Mouse (Mus musculus) liver, embryonic 14.5 days (tissue): ENCODE data around the gene Gpatch4. TPM values are rescaled to one million over a fixed set of nuclear protein-coding genes. Genes with fewer than 3 reads are reported as not detected.
A peak's percentile ranks its signal among the peaks of the same experiment; 100 is the strongest.

Source experiments
- ATAC-seq: fragments of 200-750 bp; cut with Nextera tagmentation; 2 replicates; pipeline ENCODE4 v1.8.0; 2017; ENCODE audit warnings: moderate number of reproducible peaks, mild to moderate bottlenecking, moderate library complexity; ENCODE audit not compliant: insufficient read depth
- DNase-seq, 3 experiments: peaks; one replicate each; pipeline ENCODE4 v3.0.0-alpha.2; 2012 to 2013; ENCODE audit warnings: low read depth in 3 of 3, low spot score in 3 of 3
- H3K27ac ChIP-seq: fragments of 300-500 bp; sonication (generic); 2 replicates; pipeline ENCODE4 v1.5.1; 2014; ENCODE audit warnings: moderate library complexity, mild to moderate bottlenecking, control low read depth, inconsistent platforms
- H3K27me3 ChIP-seq: fragments of 300-500 bp; sonication (generic); 2 replicates; pipeline ENCODE4 v1.6.1; 2014; ENCODE audit warnings: mild to moderate bottlenecking, low read length, moderate library complexity; ENCODE audit not compliant: control insufficient read depth, insufficient read depth
- H3K36me3 ChIP-seq: fragments of 300-500 bp; sonication (generic); replicated peaks from 2 replicates; pipeline ENCODE4 v1.6.1; 2014; ENCODE audit warnings: low read depth; ENCODE audit not compliant: control insufficient read depth, insufficient read depth
- H3K4me1 ChIP-seq, 2 experiments: fragments of 200-500 bp in 1 of 2; fragments of 300-500 bp in 1 of 2; sonication (generic) in 1 of 2; replicated peaks; 2 replicates each; pipeline ENCODE4 v1.6.1; 2012 to 2014; ENCODE audit warnings: antibody characterized with exemption in 1 of 2, inconsistent platforms in 1 of 2, low read length in 1 of 2; ENCODE audit not compliant: control insufficient read depth in 2 of 2, insufficient read depth in 2 of 2
- H3K4me2 ChIP-seq: fragments of 300-500 bp; sonication (generic); 2 replicates; pipeline ENCODE4 v1.6.1; 2014; ENCODE audit warnings: low read depth, mild to moderate bottlenecking, control low read depth, moderate library complexity
- H3K4me3 ChIP-seq, 2 experiments: fragments of 200-500 bp in 1 of 2; fragments of 300-500 bp in 1 of 2; sonication (generic) in 1 of 2; 2 replicates each; pipeline ENCODE4 v1.5.1; 2012 to 2014; ENCODE audit warnings: low read depth in 2 of 2, low read length in 2 of 2, mild to moderate bottlenecking in 2 of 2, control low read depth in 1 of 2, inconsistent platforms in 1 of 2, moderate library complexity in 1 of 2; ENCODE audit not compliant: insufficient read depth in 1 of 2
- H3K9ac ChIP-seq: fragments of 300-500 bp; sonication (generic); replicated peaks from 2 replicates; pipeline ENCODE4 v1.6.1; 2014; ENCODE audit warnings: mild to moderate bottlenecking, control low read depth, moderate library complexity
- H3K9me3 ChIP-seq: fragments of 300-500 bp; sonication (generic); 2 replicates; pipeline ENCODE4 v1.6.1; 2016; ENCODE audit warnings: low read length, mixed read lengths; ENCODE audit not compliant: control insufficient read depth
- CTCF ChIP-seq: IDR thresholded peaks from 2 replicates; pipeline ENCODE4 v1.5.1; 2016; ENCODE audit warnings: antibody characterized with exemption, low read depth, control low read depth
- EP300 ChIP-seq: IDR thresholded peaks from 2 replicates; pipeline ENCODE4 v1.6.1; 2016; ENCODE audit warnings: antibody characterized with exemption, low read depth
- WGBS: fragments of 180-500 bp; shearing (Covaris S2); extraction: QIAGEN DNeasy Blood & Tissue Kit; methylation state at CpG from one replicate; pipeline ENCODE4 v1.1.7; 2014; ENCODE audit not compliant: insufficient replicate concordance; 5-methylcytosine and 5-hydroxymethylcytosine counted together
- polyA plus RNA-seq, 2 experiments: library from polyadenylated mRNA; depleted of rRNA in 1 of 2; stranded (reverse) in 1 of 2; unstranded in 1 of 2; fragments of >200 nt; fragmentation: Nextera tagmentation in 1 of 2; extraction: Ambion mirVana in 1 of 2; gene quantifications; 2 replicates each; pipeline versions ENCODE4 v1.2.1 to v1.2.3; 2012 to 2014

Gpatch4 gene
- polyA plus RNA-seq, 2 experiments: 11.5 to 19.0 TPM

- ATAC-seq: no peak
- DNase-seq: no peak
- Histone ChIP-seq H3K4me1 (peaks cover 5 to 9% of the 10 kb centered on the region in 2 experiments; a peak in 3 of 4 replicates), H3K9me3 (no peaks in the 10 kb centered on the region), H3K4me2 (no peak overlapping the region), H3K4me3 (no peak overlapping the region), H3K27me3 (no peaks in the 10 kb centered on the region), H3K9ac (no peak overlapping the region), H3K27ac (no peak overlapping the region), H3K36me3 (no peaks in the 10 kb centered on the region; the same call in 1 of the 2 replicates)
- 73% methylated on average over 3 of the region's 9 CpGs for WGBS
- TF ChIP-seq EP300 (no peak), CTCF (no peak)
Observed at GRCm38 (mm10) chr3:88085459-88085858, 42.6 kb downstream of the Gpatch4 start.

GRCm38 (mm10) chr3:88087688-88088087, 44.8 kb downstream of the Gpatch4 start:
- no peak overlapping the region for H3K27ac ChIP-seq
- no peaks in the 10 kb centered on the region for H3K9me3 ChIP-seq
- DNase-seq (no peak), ATAC-seq (no peak)
- no peak overlapping the region for H3K9ac ChIP-seq
- WGBS: 66% methylated on average over 1 of the region's 1 CpGs
- H3K36me3 ChIP-seq: peaks cover 8% of the 10 kb centered on the region
- no peaks in the 10 kb centered on the region for H3K27me3 ChIP-seq
- no peak overlapping the region for H3K4me3 ChIP-seq
- H3K4me2 ChIP-seq: no peak overlapping the region
- TF ChIP-seq EP300: no peak
- TF ChIP-seq CTCF: peak; percentile 84
- H3K4me1 ChIP-seq: peaks cover 2 to 5% of the 10 kb centered on the region in 2 experiments; a peak in 3 of 4 replicates

- Histone ChIP-seq H3K27ac (no peak overlapping the region), H3K4me3 (no peak overlapping the region), H3K9me3 (no peaks in the 10 kb centered on the region), H3K4me2 (no peak overlapping the region), H3K4me1 (no peaks in the 10 kb centered on the region), H3K9ac (no peak overlapping the region), H3K36me3 (peaks cover 8% of the 10 kb centered on the region), H3K27me3 (no peaks in the 10 kb centered on the region)
- TF ChIP-seq EP300 (no peak), CTCF (no peak)
- no peak for ATAC-seq
- WGBS: 87% methylated on average over 7 of the region's 7 CpGs
- no peak for DNase-seq
Observed at GRCm38 (mm10) chr3:88090106-88090505, 47.2 kb downstream of the Gpatch4 start.

- Histone ChIP-seq H3K27me3 (no peaks in the 10 kb centered on the region), H3K4me1 (no peaks in the 10 kb centered on the region), H3K9me3 (no peaks in the 10 kb centered on the region), H3K36me3 (peaks cover 8% of the 10 kb centered on the region), H3K4me3 (no peak overlapping the region), H3K27ac (no peak overlapping the region), H3K9ac (no peak overlapping the region), H3K4me2 (no peak overlapping the region)
- no peak for TF ChIP-seq EP300
- no peak for TF ChIP-seq CTCF
- 85% methylated on average over 6 of the region's 6 CpGs for WGBS
- DNase-seq: no peak
- no peak for ATAC-seq
Observed at GRCm38 (mm10) chr3:88090616-88091015, 47.7 kb downstream of the Gpatch4 start.

GRCm38 (mm10) chr3:88094126-88094525, 51.2 kb downstream of the Gpatch4 start:
- Histone ChIP-seq H3K4me2 (no peak overlapping the region), H3K9me3 (no peaks in the 10 kb centered on the region), H3K27me3 (no peaks in the 10 kb centered on the region), H3K9ac (no peak overlapping the region), H3K36me3 (peaks cover 8% of the 10 kb centered on the region), H3K27ac (no peak overlapping the region), H3K4me3 (no peak overlapping the region), H3K4me1 (no peaks in the 10 kb centered on the region)
- ATAC-seq: no peak
- TF ChIP-seq EP300 (no peak), CTCF (no peak)
- no peak for DNase-seq
- WGBS: 81% methylated on average over 5 of the region's 5 CpGs
